ENCODE assay signal across 17 mouse cellular contexts in genomic region chr14:30646486-30646885, GRCm38 (mm10).
"Had no signal": no experiment of that assay in that cellular context is flagged by ENCODE, and none has a peak within 500 bp of the region (broad histone marks: within the 10 kb centered on the region; RNA-seq: fewer than 3 reads in every experiment).

No protein-coding gene starts in this region.

- ATAC-seq: lung, postnatal 0 days; midbrain, embryonic 13.5 days; midbrain, embryonic 15.5 days had no signal

- H3K27ac ChIP-seq: lung, embryonic 15.5 days; macrophage; midbrain, embryonic 13.5 days; midbrain, embryonic 15.5 days; neural tube, embryonic 12.5 days; stomach, embryonic 15.5 days; stomach, postnatal 0 days had no signal

- H3K27me3 ChIP-seq: lung, embryonic 15.5 days; midbrain, embryonic 13.5 days; midbrain, embryonic 15.5 days; neural tube, embryonic 12.5 days; stomach, embryonic 15.5 days had no signal

- H3K4me3 ChIP-seq: lung, embryonic 15.5 days; megakaryocyte, embryonic 14.5 days; midbrain, embryonic 13.5 days; midbrain, embryonic 15.5 days; neural tube, embryonic 12.5 days; stomach, embryonic 15.5 days had no signal

- H3K4me2 ChIP-seq: lung, embryonic 15.5 days; midbrain, embryonic 11.5 days; midbrain, embryonic 13.5 days; midbrain, embryonic 15.5 days; neural tube, embryonic 12.5 days; stomach, embryonic 15.5 days had no signal

- H3K4me1 ChIP-seq: midbrain, embryonic 13.5 days; midbrain, embryonic 15.5 days; neural tube, embryonic 12.5 days; stomach, embryonic 15.5 days had no signal

- DNase-seq: lung, adult 2 months; lung, postnatal 14 days; lung, postnatal 36 days; right cerebral cortex, postnatal 14 days; thymus, adult 18-20 months; thymus, postnatal 14 days; thymus, postnatal 36 days had no signal

- H3K36me3 ChIP-seq: lung, embryonic 15.5 days; midbrain, embryonic 13.5 days; midbrain, embryonic 15.5 days; neural tube, embryonic 12.5 days; stomach, embryonic 15.5 days had no signal

- H3K9me3 ChIP-seq: lung, embryonic 15.5 days; megakaryocyte, embryonic 14.5 days; midbrain, embryonic 13.5 days; midbrain, embryonic 15.5 days; neural tube, embryonic 12.5 days; stomach, embryonic 15.5 days had no signal

- H3K9ac ChIP-seq: lung, embryonic 15.5 days; midbrain, embryonic 13.5 days; midbrain, embryonic 15.5 days; neural tube, embryonic 12.5 days; stomach, embryonic 15.5 days had no signal
